29 mouse cellular contexts compared by ENCODE assay signal in genomic region chr2:72793424-72793823, GRCm38 (mm10).
A peak's percentile ranks its signal among the peaks of the same experiment; 100 is the strongest.
DNase-seq lines count a peak whose midpoint lies in the region; ATAC-seq lines count a peak whose summit lies in the region.
"Had no signal": no experiment of that assay in that cellular context is flagged by ENCODE, and none has a peak within 500 bp of the region (broad histone marks: within the 10 kb centered on the region; RNA-seq: fewer than 3 reads in every experiment).

No protein-coding gene starts in this region.

- ATAC-seq in lung, embryonic 16.5 days (ENCODE audit: low read depth), result peak; percentile 43; the same call in 1 of the 2 replicates
- ATAC-seq in limb, embryonic 12.5 days (ENCODE audit: insufficient number of reproducible peaks, insufficient read depth, low FRiP score, low TSS enrichment, low read depth), result peak; percentile 78; the same call in 1 of the 2 replicates
- ATAC-seq: forebrain, embryonic 16.5 days; intestine, embryonic 16.5 days; lung, postnatal 0 days; Patski had no signal

- WGBS in lung, embryonic 16.5 days, result 18% methylated on average over 10 of the region's 10 CpGs
- WGBS in limb, embryonic 12.5 days, result 19% methylated on average over 10 of the region's 10 CpGs

- peaks cover 3% of the 10 kb centered on the region; the same call in 1 of the 2 replicates for H3K4me1 ChIP-seq in lung, embryonic 16.5 days (replicated peaks; ENCODE audit: control insufficient read depth, insufficient read depth, low read length)
- peaks cover 27% of the 10 kb centered on the region for H3K4me1 ChIP-seq in limb, embryonic 12.5 days (replicated peaks)
- H3K4me1 ChIP-seq: embryonic facial prominence, embryonic 13.5 days; heart, embryonic 12.5 days; hindbrain, embryonic 13.5 days; liver, embryonic 15.5 days had no signal

- H3K4me2 ChIP-seq in lung, embryonic 16.5 days (ENCODE audit: low read depth, low read length), result 0 out of 2 replicates have a peak overlapping the region, but pooled peaks have one; percentile 18
- H3K4me2 ChIP-seq in limb, embryonic 12.5 days, result 0 out of 2 replicates have a peak overlapping the region, but pooled peaks have one; percentile 5
- H3K4me2 ChIP-seq: embryonic facial prominence, embryonic 13.5 days; heart, embryonic 12.5 days; hindbrain, embryonic 13.5 days; liver, embryonic 15.5 days had no signal

- peak; percentile 8 for DNase-seq in gastrocnemius, postnatal 25 days
- DNase-seq in gastrocnemius, postnatal 36 days, result no peak
- no peak for DNase-seq in lung, adult 18-20 months
- DNase-seq in layer of hippocampus, adult 18-20 months (ENCODE audit: low spot score in 2 of 2), result no peak
- DNase-seq in thymus, postnatal 10 days (ENCODE audit: low spot score in 2 of 2), result no peak
- DNase-seq: adrenal gland, postnatal 14 days; cerebellum, adult 11 months; cerebellum, adult 9-11 months; gastrocnemius, postnatal 10 days; heart, adult 18-20 months; heart, postnatal 4 days; kidney, adult 9 months; kidney, postnatal 14 days; midbrain, embryonic 14.5 days; spleen, adult 18-20 months; thymus, adult 2 months; thymus, postnatal 4 days had no signal

- H3K27me3 ChIP-seq in lung, embryonic 16.5 days (ENCODE audit: control insufficient read depth, insufficient read depth, low read depth, low read length), result no peaks in the 10 kb centered on the region
- H3K27me3 ChIP-seq in limb, embryonic 12.5 days, result no peaks in the 10 kb centered on the region
- H3K27me3 ChIP-seq: embryonic facial prominence, embryonic 13.5 days; heart, embryonic 12.5 days; hindbrain, embryonic 13.5 days had no signal

- H3K9me3 ChIP-seq in lung, embryonic 16.5 days (ENCODE audit: control insufficient read depth, low read length), result no peaks in the 10 kb centered on the region
- H3K9me3 ChIP-seq in limb, embryonic 12.5 days, result no peaks in the 10 kb centered on the region
- H3K9me3 ChIP-seq: embryonic facial prominence, embryonic 13.5 days; heart, embryonic 12.5 days; hindbrain, embryonic 13.5 days; liver, embryonic 15.5 days had no signal

- H3K4me3 ChIP-seq in lung, embryonic 16.5 days (ENCODE audit: low read length), result no peak overlapping the region
- no peak overlapping the region for H3K4me3 ChIP-seq in limb, embryonic 12.5 days (replicated peaks)
- H3K4me3 ChIP-seq: embryonic facial prominence, embryonic 13.5 days; erythroblast, embryonic 14.5 days; heart, embryonic 12.5 days; hindbrain, embryonic 13.5 days; liver, embryonic 15.5 days had no signal

- no peaks in the 10 kb centered on the region for H3K36me3 ChIP-seq in lung, embryonic 16.5 days (ENCODE audit: control insufficient read depth, insufficient read depth, low read length)
- H3K36me3 ChIP-seq in limb, embryonic 12.5 days, result no peaks in the 10 kb centered on the region
- H3K36me3 ChIP-seq: embryonic facial prominence, embryonic 13.5 days; heart, embryonic 12.5 days; hindbrain, embryonic 13.5 days; liver, embryonic 15.5 days had no signal

- H3K27ac ChIP-seq in lung, embryonic 16.5 days (ENCODE audit: low read length), result peak overlapping the region; percentile 44; the same call in 1 of the 2 replicates
- peak overlapping the region; percentile 57 for H3K27ac ChIP-seq in limb, embryonic 12.5 days
- H3K27ac ChIP-seq: embryonic facial prominence, embryonic 13.5 days; hindbrain, embryonic 13.5 days; liver, embryonic 15.5 days; macrophage had no signal

- intact Hi-C loops in gastrocnemius, postnatal 36 days (cut with DNase I), result no loop called here

- no peak overlapping the region for H3K9ac ChIP-seq in lung, embryonic 16.5 days (ENCODE audit: low read length)
- no peak overlapping the region for H3K9ac ChIP-seq in limb, embryonic 12.5 days (replicated peaks)
- H3K9ac ChIP-seq: embryonic facial prominence, embryonic 13.5 days; heart, embryonic 12.5 days; hindbrain, embryonic 13.5 days; liver, embryonic 15.5 days had no signal
